ENCODE assay signal across 8 mouse cellular contexts in the genomic region with DNA sequence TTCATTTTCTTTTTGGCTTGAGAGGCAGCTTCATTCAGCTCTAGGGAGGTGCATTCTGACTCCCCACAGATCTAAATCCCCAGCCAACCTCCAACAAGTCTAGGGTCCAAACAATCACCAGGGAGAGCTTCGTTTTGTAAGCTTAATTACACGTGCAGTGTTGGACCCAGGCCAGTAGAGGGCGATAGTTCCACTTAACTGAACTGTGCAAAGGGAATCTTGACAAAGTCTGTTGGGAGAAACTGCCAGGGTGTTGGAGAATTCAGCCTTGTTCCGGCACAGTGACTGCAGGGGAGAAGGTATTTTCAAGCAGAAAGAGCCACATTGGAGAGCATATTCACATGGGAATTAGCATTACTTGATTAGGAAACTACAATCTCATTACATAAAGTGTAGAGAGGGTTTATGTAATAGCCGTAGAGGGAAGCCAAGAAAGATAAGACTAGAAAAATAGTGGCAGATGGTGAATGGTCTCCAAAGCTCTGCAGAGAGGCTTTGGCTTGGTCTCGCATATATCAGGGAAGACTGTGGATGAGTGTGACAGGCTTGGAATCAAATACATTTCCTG.
DNase-seq lines count a peak whose midpoint lies in the region; ATAC-seq and TF ChIP-seq lines count a peak whose summit lies in the region.

No protein-coding gene starts in this region.

- H3K9ac ChIP-seq in hindbrain, embryonic 15.5 days: no peak overlapping the region

- DNase-seq in Patski (ENCODE audit: low read depth, low spot score): no peak
- peak; percentile 91 to 92 for DNase-seq in cerebellum, adult 2 months
- DNase-seq in frontal cortex, postnatal 14 days (ENCODE audit: low spot score in 2 of 2): peak; percentile 78 to 82
- peak; percentile 81 for DNase-seq in layer of hippocampus, postnatal 36 days
- DNase-seq in right cerebral cortex, postnatal 36 days (ENCODE audit: low spot score in 2 of 2): peak; percentile 81

- no peak overlapping the region for H3K4me2 ChIP-seq in hindbrain, embryonic 15.5 days

- H3K27me3 ChIP-seq in Patski: no peaks in the 10 kb centered on the region
- H3K27me3 ChIP-seq in cerebellum, adult 2 months (ENCODE audit: control insufficient read depth, insufficient read depth, low read length): no peaks in the 10 kb centered on the region
- H3K27me3 ChIP-seq in hindbrain, embryonic 15.5 days: no peaks in the 10 kb centered on the region

- H3K9me3 ChIP-seq in hindbrain, embryonic 15.5 days: no peaks in the 10 kb centered on the region

- peak overlapping the region; percentile 71; the same call in 1 of the 2 replicates for H3K27ac ChIP-seq in cerebellum, adult 2 months (ENCODE audit: insufficient read depth, low read length)
- H3K27ac ChIP-seq in hindbrain, embryonic 15.5 days (replicated peaks): no peak overlapping the region; the same call in 1 of the 2 replicates

- POLR2A ChIA-PET in Patski (lab: Charles Lee): no interaction called here

- no peak overlapping the region for H3K4me3 ChIP-seq in cerebellum, adult 2 months (replicated peaks; ENCODE audit: insufficient read depth, low read depth, low read length)
- H3K4me3 ChIP-seq in hindbrain, embryonic 15.5 days: no peak overlapping the region

- TF ChIP-seq POLR2A in cerebellum, adult 2 months (IDR thresholded peaks at IDR 0.05; ENCODE audit: borderline replicate concordance, insufficient read depth, low read length): no peak

- H3K36me3 ChIP-seq in hindbrain, embryonic 15.5 days: no peaks in the 10 kb centered on the region

- H3K4me1 ChIP-seq in cerebellum, adult 2 months (ENCODE audit: control insufficient read depth, insufficient read depth, low read length): peaks cover 11% of the 10 kb centered on the region; the same call in 1 of the 2 replicates
- peaks cover 12% of the 10 kb centered on the region for H3K4me1 ChIP-seq in hindbrain, embryonic 15.5 days (replicated peaks)

- CTCF ChIA-PET in Patski (lab: Charles Lee): interaction anchor here (0.6 to 3.9 kb wide), 18 partner anchors 8 to 936 kb away, joined by 3 to 14 read pairs (median 3); no protein-coding TSS in a partner anchor

- peak; percentile 93 for TF ChIP-seq CTCF in Patski (IDR thresholded peaks at IDR 0.05)
- TF ChIP-seq CTCF in cerebellum, adult 2 months (IDR thresholded peaks at IDR 0.05; ENCODE audit: borderline replicate concordance, insufficient read depth, low read depth, low read length): peak; percentile 69

- 2% methylated on average over 6 of the region's 6 CpGs for WGBS in cerebellum, adult 2 months
- 11% methylated on average over 6 of the region's 6 CpGs for WGBS in hindbrain, embryonic 15.5 days

- ATAC-seq in Patski: peak; percentile 62
- ATAC-seq in hindbrain, embryonic 15.5 days (ENCODE audit: low FRiP score, low read depth): peak; percentile 89
- ATAC-seq in megakaryocyte progenitor cell, adult 5-6 weeks (replicated peaks; ENCODE audit: poor library complexity): peak; percentile 95
- ATAC-seq in inflammation-experienced regulatory T-cells, adult 6 months: no peak

- in situ Hi-C loops in Patski (cut with MboI; ENCODE audit: low pct_unique_long_range_greater_than_20kb): no loop called here
